In the genomic region with DNA sequence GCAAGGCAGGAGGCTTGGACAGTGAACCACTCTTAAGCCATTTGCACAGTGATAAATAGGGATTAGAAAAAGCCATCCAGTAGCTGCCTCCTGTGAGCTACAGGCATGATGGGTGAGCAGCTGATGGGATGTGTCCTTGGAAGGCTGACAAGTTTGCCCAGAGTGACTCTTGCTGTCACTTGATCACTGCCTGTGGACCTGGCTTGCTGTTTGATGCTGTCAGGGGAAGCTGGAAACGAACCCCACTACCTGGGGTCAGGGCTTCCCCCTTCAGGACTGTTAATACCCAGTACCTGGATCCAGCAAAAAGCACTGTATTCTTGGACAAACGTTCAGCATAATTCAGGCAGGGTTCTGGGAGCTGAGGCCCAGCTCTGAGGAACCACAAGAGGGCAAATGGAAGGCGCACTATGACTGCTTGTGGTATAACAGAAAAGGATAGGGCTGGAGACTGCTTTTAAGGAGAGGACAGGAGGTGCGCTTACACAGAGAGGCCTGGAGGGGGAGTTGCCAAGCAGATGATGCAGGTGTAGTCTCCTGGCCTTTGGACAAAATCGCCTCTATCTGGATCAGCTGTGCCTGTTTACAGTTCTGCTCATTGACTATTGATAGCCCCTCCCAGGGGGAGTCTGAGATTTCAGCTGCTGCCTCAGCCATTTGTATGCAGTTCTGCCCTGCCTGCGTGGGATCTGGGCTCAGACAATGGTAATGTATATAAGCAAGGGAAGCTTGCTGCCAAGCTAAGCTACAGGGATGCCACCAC, we compare ENCODE assay signal across 11 mouse cellular contexts. TPM values are rescaled to one million over a fixed set of nuclear protein-coding genes. Genes with fewer than 3 reads are reported as not detected.
DNase-seq lines count a peak whose midpoint lies in the region; ATAC-seq and TF ChIP-seq lines count a peak whose summit lies in the region.
"Had no signal": no experiment of that assay in that cellular context is flagged by ENCODE, and none has a peak within 500 bp of the region (broad histone marks: within the 10 kb centered on the region; RNA-seq: fewer than 3 reads in every experiment).

No protein-coding gene starts in this region.

- no peak for DNase-seq in heart, adult 2 months
- no peak for DNase-seq in heart, postnatal 14 days
- peak; percentile 61 for DNase-seq in 416B (ENCODE audit: low read depth)
- DNase-seq in MEL (ENCODE audit: low read depth, low spot score) = peak; percentile 78
- DNase-seq in mesoderm, embryonic 11.5 days (ENCODE audit: low read depth, low spot score) = peak; percentile 30
- DNase-seq in urinary bladder, postnatal 4 days (ENCODE audit: low spot score in 2 of 2) = no peak
- DNase-seq: cerebellum, postnatal 25 days; kidney, postnatal 10 days had no signal

- TF ChIP-seq CTCF in heart, adult 2 months (IDR thresholded peaks at IDR 0.05) = peak; percentile 49
- peak; percentile 62 to 78 (median 70); a peak in 5 of 6 replicates for TF ChIP-seq CTCF in MEL (IDR thresholded peaks at IDR 0.05 in 2 of 3, conservative IDR thresholded peaks at IDR 0.05 in 1 of 3; ENCODE audit: control insufficient read depth in 1 of 3, insufficient read depth in 1 of 3, low read depth in 2 of 3, low read length in 3 of 3, poor library complexity in 1 of 3, severe bottlenecking in 1 of 3)

- no peak overlapping the region for H3K27ac ChIP-seq in heart, adult 2 months
- no peak overlapping the region for H3K27ac ChIP-seq in MEL (ENCODE audit: control insufficient read depth, low read depth, low read length)
- no peak overlapping the region for H3K27ac ChIP-seq in intestine, embryonic 16.5 days (ENCODE audit: low read length)
- H3K27ac ChIP-seq: limb, embryonic 12.5 days had no signal

- no peaks in the 10 kb centered on the region for H3K9me3 ChIP-seq in MEL (replicated peaks; ENCODE audit: insufficient read depth, low read length)
- H3K9me3 ChIP-seq in intestine, embryonic 16.5 days (ENCODE audit: control insufficient read depth, low read length) = no peaks in the 10 kb centered on the region
- H3K9me3 ChIP-seq: limb, embryonic 12.5 days had no signal

- no peak for TF ChIP-seq EP300 in heart, adult 2 months (IDR thresholded peaks at IDR 0.05; ENCODE audit: insufficient read depth, low read depth, low read length)
- TF ChIP-seq EP300 in MEL (IDR thresholded peaks at IDR 0.05; ENCODE audit: low read depth in 1 of 2, low read length in 2 of 2) = peak in 1 of 2 experiments; percentile 10; a peak in 1 of 4 replicates

- TF ChIP-seq RAD21 in MEL (IDR thresholded peaks at IDR 0.05; ENCODE audit: low read depth, low read length) = peak; percentile 20

- H3K79me2 ChIP-seq in heart, adult 2 months (replicated peaks; ENCODE audit: control insufficient read depth, insufficient read depth, low read length) = no peaks in the 10 kb centered on the region
- H3K79me2 ChIP-seq in MEL (ENCODE audit: control insufficient read depth, insufficient read depth, low read length, poor library complexity) = peaks cover 14% of the 10 kb centered on the region; the same call in 1 of the 2 replicates

- no peak overlapping the region for H3K9ac ChIP-seq in heart, adult 2 months (ENCODE audit: low read depth, low read length)
- no peak overlapping the region for H3K9ac ChIP-seq in MEL (ENCODE audit: control insufficient read depth, low read depth, low read length, poor library complexity, severe bottlenecking)
- H3K9ac ChIP-seq in intestine, embryonic 16.5 days (ENCODE audit: low read depth, low read length) = no peak overlapping the region
- H3K9ac ChIP-seq: limb, embryonic 12.5 days had no signal

- 64% methylated on average over 6 of the region's 6 CpGs for WGBS in heart, adult 2 months
- WGBS in intestine, embryonic 16.5 days = 37% methylated on average over 6 of the region's 6 CpGs

- H3K36me3 ChIP-seq in heart, adult 2 months (ENCODE audit: control insufficient read depth, insufficient read depth, low read length) = no peaks in the 10 kb centered on the region
- H3K36me3 ChIP-seq in MEL (ENCODE audit: control insufficient read depth in 1 of 2, insufficient read depth in 2 of 2, low read length in 2 of 2) = peaks cover 2 to 18% of the 10 kb centered on the region in 2 experiments; a peak in 3 of 4 replicates
- peaks cover 5% of the 10 kb centered on the region; the same call in 1 of the 2 replicates for H3K36me3 ChIP-seq in intestine, embryonic 16.5 days (ENCODE audit: control insufficient read depth, insufficient read depth, low read length)

- no peak for TF ChIP-seq POLR2A in heart, adult 2 months (IDR thresholded peaks at IDR 0.05; ENCODE audit: insufficient read depth, low read depth, low read length)
- TF ChIP-seq POLR2A in MEL (IDR thresholded peaks at IDR 0.05; ENCODE audit: control insufficient read depth in 1 of 2, insufficient read depth in 1 of 2, low read depth in 1 of 2, low read length in 2 of 2, poor library complexity in 1 of 2) = no peak; a peak in 1 of 4 replicates

- H3K4me1 ChIP-seq in heart, adult 2 months (ENCODE audit: control insufficient read depth, insufficient read depth, low read length) = peaks cover 8% of the 10 kb centered on the region
- peaks cover 2 to 29% of the 10 kb centered on the region in 2 experiments for H3K4me1 ChIP-seq in MEL (ENCODE audit: control insufficient read depth in 1 of 2, insufficient read depth in 2 of 2, low read length in 2 of 2)
- H3K4me1 ChIP-seq in intestine, embryonic 16.5 days (ENCODE audit: control insufficient read depth, insufficient read depth, low read length) = peaks cover 20% of the 10 kb centered on the region

- intact Hi-C loops in heart, adult 2 months (cut with DNase I) = no loop called here
- intact Hi-C loops in heart, postnatal 14 days (cut with DNase I) = no loop called here

- no peak overlapping the region for H3K4me2 ChIP-seq in intestine, embryonic 16.5 days (ENCODE audit: low read depth, low read length)
- H3K4me2 ChIP-seq: limb, embryonic 12.5 days had no signal

- H3K4me3 ChIP-seq in heart, adult 2 months = no peak overlapping the region
- H3K4me3 ChIP-seq in MEL (ENCODE audit: control insufficient read depth in 1 of 2, insufficient read depth in 1 of 2, low read depth in 2 of 2, low read length in 2 of 2) = no peak overlapping the region
- no peak overlapping the region for H3K4me3 ChIP-seq in intestine, embryonic 16.5 days (ENCODE audit: low read length)
- H3K4me3 ChIP-seq: limb, embryonic 12.5 days had no signal

- H3K27me3 ChIP-seq in heart, adult 2 months (ENCODE audit: control insufficient read depth, insufficient read depth, low read length) = no peaks in the 10 kb centered on the region
- H3K27me3 ChIP-seq in MEL (ENCODE audit: control insufficient read depth in 1 of 2, insufficient read depth in 2 of 2, low read length in 2 of 2) = no peaks in the 10 kb centered on the region
- H3K27me3 ChIP-seq in intestine, embryonic 16.5 days (replicated peaks; ENCODE audit: control insufficient read depth, insufficient read depth, low read length) = no peaks in the 10 kb centered on the region
- H3K27me3 ChIP-seq: limb, embryonic 12.5 days had no signal

- ATAC-seq in frontal cortex, adult (ENCODE audit: low TSS enrichment) = no peak; the same call in 1 of the 2 replicates
- no peak for ATAC-seq in intestine, embryonic 16.5 days

TF ChIP-seq in MEL, 35 proteins besides CTCF, POLR2A, EP300 and RAD21:
- TF ChIP-seq SIN3A (IDR thresholded peaks at IDR 0.05; ENCODE audit: low read length) = peak; percentile 59; the same call in 1 of the 2 replicates
- TF ChIP-seq GATA1 (IDR thresholded peaks at IDR 0.05; ENCODE audit: low read depth, low read length) = no peak
- peak; percentile 46 for TF ChIP-seq SMC3 (IDR thresholded peaks at IDR 0.05; ENCODE audit: low read depth, low read length)
- peak; percentile 64 for TF ChIP-seq ETS1 (IDR thresholded peaks at IDR 0.05; ENCODE audit: low read depth, low read length)
TF ChIP-seq in MEL: peak in this region for 3.

RNA-seq across cellular contexts. Expression of a gene that starts 2.7 kb away (rescaled TPM):
- total RNA-seq in heart, adult 2 months (2021) = 10 to 100 TPM in 1 of 2 experiments, 1 to 10 TPM in 1; 6.2 to 30.3 TPM
- 15.3 and 88.6 TPM in 2 replicates for polyA plus RNA-seq in heart, adult 2 months (2012; rRNA removed)
- total RNA-seq in heart, postnatal 14 days (2021) = 10 to 100 TPM; 21.5 to 23.6 TPM
- total RNA-seq in MEL (2012; rRNA removed) = 63.1 and 70.3 TPM in 2 replicates
- 100 to 1,000 TPM; 105 to 240 TPM for polyA plus RNA-seq in MEL (2012; ENCODE audit: insufficient read depth in 1 of 2, insufficient read length in 2 of 2, low read depth in 1 of 2, low replicate concordance in 2 of 2, missing spikeins in 1 of 2)
- 4.3 and 6.8 TPM in 2 replicates for polyA plus RNA-seq in intestine, embryonic 16.5 days (2015; fragmentation: Nextera tagmentation; extraction: Ambion mirVana)

RNA-seq across cellular contexts. Expression of a gene that starts 14.9 kb away (rescaled TPM):
- total RNA-seq in heart, adult 2 months (2021) = 10 to 100 TPM; 33.9 to 39.0 TPM
- polyA plus RNA-seq in heart, adult 2 months (2012; rRNA removed) = 23.5 and 31.2 TPM in 2 replicates
- 10 to 100 TPM; 25.8 to 29.4 TPM for total RNA-seq in heart, postnatal 14 days (2021)
- 72.5 and 95.9 TPM in 2 replicates for total RNA-seq in MEL (2012; rRNA removed)
- 10 to 100 TPM in 1 of 2 experiments, not detected in 1; 97.7 TPM for polyA plus RNA-seq in MEL (2012; ENCODE audit: insufficient read depth in 1 of 2, insufficient read length in 2 of 2, low read depth in 1 of 2, low replicate concordance in 2 of 2, missing spikeins in 1 of 2)
- 29.9 and 33.5 TPM in 2 replicates for polyA plus RNA-seq in intestine, embryonic 16.5 days (2015; fragmentation: Nextera tagmentation; extraction: Ambion mirVana)

Comparison
In these comparisons a context has a peak if more than half of its experiments do, and no peak if none do; other contexts are left out.
1. DNase-seq: peak in 416B (single experiment), MEL (single experiment) and mesoderm, embryonic 11.5 days (single experiment); none in heart, adult 2 months (0 of 2), heart, postnatal 14 days (0 of 2) and urinary bladder, postnatal 4 days (0 of 2).